Mouse (Mus musculus) cortical plate, adult 2 months (tissue): Measurements from ENCODE around the gene Tmem208.

Source experiments
- CTCF ChIP-seq: fragments of 200-500 bp; IDR thresholded peaks from 2 replicates; pipeline ENCODE4 v1.5.1; 2011; ENCODE audit warnings: mild to moderate bottlenecking, control low read depth, low read length; ENCODE audit not compliant: insufficient read depth; ENCODE audit errors: extremely low read depth
- POLR2A ChIP-seq: fragments of 200-500 bp; IDR thresholded peaks from 2 replicates; pipeline ENCODE4 v1.6.1; 2011; ENCODE audit warnings: mild to moderate bottlenecking, low read length, control low read depth; ENCODE audit not compliant: insufficient read depth; ENCODE audit errors: extremely low read depth

- TF ChIP-seq CTCF (no peak), POLR2A (no peak)
Observed at GRCm38 (mm10) chr8:105294776-105295175, 31.4 kb upstream of the Tmem208 start.
